Mouse (Mus musculus) CH12.LX (cell line): ENCODE measurements around the gene Zfp358. TPM values are rescaled to one million over a fixed set of nuclear protein-coding genes. Genes with fewer than 3 reads are reported as not detected.

Source experiments
- DNase-seq: peaks from one replicate; pipeline ENCODE4 v3.0.0-alpha.2; 2013; ENCODE audit errors: extremely low read depth
- H3K27ac ChIP-seq: 2 replicates; pipeline ENCODE4 v1.5.1; 2012; ENCODE audit warnings: low read depth, mild to moderate bottlenecking, control low read depth, moderate library complexity; ENCODE audit not compliant: insufficient read depth
- H3K27me3 ChIP-seq: replicated peaks from 2 replicates; pipeline ENCODE3; 2012; ENCODE audit warnings: inconsistent platforms
- H3K36me3 ChIP-seq, 2 experiments: replicated peaks in 1 of 2; 2 replicates each; pipeline versions ENCODE3 to v1.6.1; 2012; ENCODE audit warnings: inconsistent platforms in 1 of 2, low read length in 1 of 2, mild to moderate bottlenecking in 1 of 2, mixed read lengths in 1 of 2, moderate library complexity in 1 of 2; ENCODE audit not compliant: control insufficient read depth in 1 of 2, insufficient read depth in 1 of 2
- H3K4me1 ChIP-seq, 2 experiments: 2 replicates each; pipeline ENCODE4 v1.6.1; 2012; ENCODE audit warnings: inconsistent platforms in 1 of 2, moderate library complexity in 1 of 2; ENCODE audit not compliant: insufficient read depth in 2 of 2, control insufficient read depth in 1 of 2
- H3K4me2 ChIP-seq: 2 replicates; pipeline ENCODE4 v1.6.1; 2012; ENCODE audit warnings: low read depth, mild to moderate bottlenecking, control low read depth; ENCODE audit not compliant: poor library complexity, insufficient read depth, severe bottlenecking
- H3K4me3 ChIP-seq, 3 experiments: fragments of 150-350 bp in 1 of 3; sonication (generic) in 1 of 3; replicated peaks in 1 of 3; 2 replicates each; pipeline versions ENCODE3 to v1.5.1; 2011 to 2012; ENCODE audit warnings: low read depth in 2 of 3, low read length in 2 of 3, mild to moderate bottlenecking in 2 of 3, moderate library complexity in 2 of 3, control low read depth in 1 of 3, improper control_type of control experiment in 1 of 3, inconsistent platforms in 1 of 3, mixed read lengths in 1 of 3; ENCODE audit not compliant: poor library complexity in 1 of 3
- H3K79me2 ChIP-seq: replicated peaks from 2 replicates; pipeline ENCODE4 v1.6.1; 2012; ENCODE audit warnings: mild to moderate bottlenecking, moderate library complexity; ENCODE audit not compliant: control insufficient read depth, poor library complexity, insufficient read depth, severe bottlenecking; ENCODE audit errors: extremely low read depth
- H3K9ac ChIP-seq: 2 replicates; pipeline ENCODE4 v1.6.1; 2012; ENCODE audit warnings: low read depth, mild to moderate bottlenecking, control low read depth, moderate library complexity; ENCODE audit not compliant: insufficient read depth
- H3K9me3 ChIP-seq: replicated peaks from 2 replicates; pipeline ENCODE3; 2012; ENCODE audit warnings: low read length, inconsistent platforms, mixed read lengths
- BHLHE40 ChIP-seq: IDR thresholded peaks from 2 replicates; pipeline ENCODE4 v1.6.1; 2011; ENCODE audit warnings: mild to moderate bottlenecking, low read depth, low read length, improper control_type of control experiment
- CHD1 ChIP-seq: IDR thresholded peaks from 2 replicates; pipeline ENCODE4 v1.6.1; 2012; ENCODE audit warnings: low read depth, low read length, improper control_type of control experiment, inconsistent platforms
- E2F4 ChIP-seq: IDR thresholded peaks from 2 replicates; pipeline ENCODE4 v1.6.1; 2011; ENCODE audit warnings: low read depth, low read length, improper control_type of control experiment; ENCODE audit not compliant: insufficient replicate concordance
- ELF1 ChIP-seq: IDR thresholded peaks from 2 replicates; pipeline ENCODE4 v1.6.1; 2014; ENCODE audit warnings: low read depth, mild to moderate bottlenecking, inconsistent platforms, low read length, improper control_type of control experiment
- EP300 ChIP-seq: IDR thresholded peaks from 2 replicates; pipeline ENCODE4 v1.6.1; 2011; ENCODE audit warnings: low read length, improper control_type of control experiment
- GABPA ChIP-seq: IDR thresholded peaks from 2 replicates; pipeline ENCODE4 v1.6.1; 2012; ENCODE audit warnings: low read depth, low read length, improper control_type of control experiment, inconsistent platforms; ENCODE audit not compliant: insufficient replicate concordance
- HCFC1 ChIP-seq: IDR thresholded peaks from 2 replicates; pipeline ENCODE4 v1.6.1; 2012; ENCODE audit warnings: low read depth, mild to moderate bottlenecking, inconsistent platforms, low read length, improper control_type of control experiment
- JUND ChIP-seq: conservative IDR thresholded peaks from 2 replicates; pipeline ENCODE4 v1.6.1; 2011; ENCODE audit warnings: low read depth, low read length, improper control_type of control experiment
- KAT2A ChIP-seq: IDR thresholded peaks from 2 replicates; pipeline ENCODE4 v1.6.1; 2012; ENCODE audit warnings: low read length, improper control_type of control experiment, inconsistent platforms; ENCODE audit not compliant: insufficient replicate concordance
- MAX ChIP-seq: IDR thresholded peaks from 2 replicates; pipeline ENCODE4 v1.6.1; 2011; ENCODE audit warnings: low read length, improper control_type of control experiment
- MEF2A ChIP-seq: IDR thresholded peaks from 2 replicates; pipeline ENCODE4 v1.6.1; 2014; ENCODE audit warnings: low read depth, mild to moderate bottlenecking, inconsistent platforms, low read length, improper control_type of control experiment, borderline replicate concordance
- MXI1 ChIP-seq: IDR thresholded peaks from 2 replicates; pipeline ENCODE4 v1.6.1; 2011; ENCODE audit warnings: mild to moderate bottlenecking, low read depth, low read length, improper control_type of control experiment
- NRF1 ChIP-seq: IDR thresholded peaks from 2 replicates; pipeline ENCODE4 v1.6.1; 2014; ENCODE audit warnings: low read depth, mild to moderate bottlenecking, inconsistent platforms, low read length, improper control_type of control experiment, moderate library complexity
- POLR2A ChIP-seq: IDR thresholded peaks from 2 replicates; pipeline ENCODE4 v1.6.1; 2011; ENCODE audit warnings: low read depth, mild to moderate bottlenecking, improper control_type of control experiment, low read length
- SIN3A ChIP-seq: IDR thresholded peaks from 2 replicates; pipeline ENCODE4 v1.6.1; 2012; ENCODE audit warnings: low read length, improper control_type of control experiment, inconsistent platforms
- SMC3 ChIP-seq: IDR thresholded peaks from 2 replicates; pipeline ENCODE4 v1.6.1; 2011; ENCODE audit warnings: low read depth, low read length, improper control_type of control experiment
- TCF12 ChIP-seq: IDR thresholded peaks from 2 replicates; pipeline ENCODE4 v1.6.1; 2014; ENCODE audit warnings: low read depth, mild to moderate bottlenecking, inconsistent platforms, low read length, improper control_type of control experiment
- USF2 ChIP-seq: conservative IDR thresholded peaks from 2 replicates; pipeline ENCODE4 v1.6.1; 2011; ENCODE audit warnings: low read depth, low read length, improper control_type of control experiment
- ZC3H11A ChIP-seq: IDR thresholded peaks from 2 replicates; pipeline ENCODE4 v1.6.1; 2012; ENCODE audit warnings: low read depth, mild to moderate bottlenecking, inconsistent platforms, low read length, improper control_type of control experiment
- ZMIZ1 ChIP-seq: IDR thresholded peaks from 2 replicates; pipeline ENCODE4 v1.6.1; 2012; ENCODE audit warnings: low read depth, mild to moderate bottlenecking, inconsistent platforms, low read length, improper control_type of control experiment
- dilution Hi-C: fragments of 300-500 bp; cut with MboI; formaldehyde crosslinking; loops from 2 replicates; pipeline ENCODE4 v1.14.3; 2020; ENCODE audit warnings: low sequenced_read_pairs; ENCODE audit not compliant: extremely low pct_unique_long_range_greater_than_20kb, extremely low pct_ligation_motif_present
- in situ Hi-C: fragments of 300-500 bp; cut with MboI; formaldehyde crosslinking; loops from 3 replicates; pipeline ENCODE4 v1.14.3; 2019; ENCODE audit warnings: low sequenced_read_pairs, low pct_ligation_motif_present, low pct_unique_long_range_greater_than_20kb, mixed read lengths
- polyA plus RNA-seq: library from polyadenylated mRNA; unstranded; fragments of >175 nt; gene quantifications from 2 replicates; pipeline ENCODE4 v1.2.1, GENCODE M21; 2012; ENCODE audit warnings: low read depth; ENCODE audit not compliant: insufficient read length
- total RNA-seq, 2 experiments: library from RNA; depleted of rRNA; stranded (reverse); fragments of 300-350 nt in 1 of 2; fragments of >200 nt in 1 of 2; gene quantifications; 2 replicates each; pipeline ENCODE4 v1.2.3; 2012 to 2014

The Zfp358 gene
- total and polyA plus RNA-seq, 3 experiments = 0.17 to 0.64 (median 0.54) TPM

GRCm38 (mm10) chr8:3481605-3482004 lies 11.3 kb upstream of the Zfp358 start:
- dilution Hi-C loops = no loop called here
- peaks cover 0 to 5% of the 10 kb centered on the region in 2 experiments; a peak in 1 of 4 replicates for H3K4me1 ChIP-seq
- TF ChIP-seq KAT2A (no peak), SIN3A (peak; percentile 74; the same call in 1 of the 2 replicates), HCFC1 (no peak), SMC3 (no peak), NRF1 (peak; percentile 43; the same call in 1 of the 2 replicates), CHD1 (no peak), MAX (peak; percentile 66), POLR2A (no peak), GABPA (no peak), MXI1 (no peak), BHLHE40 (peak; percentile 67), E2F4 (no peak)
- no peaks in the 10 kb centered on the region for H3K36me3 ChIP-seq
- no peak overlapping the region for H3K27ac ChIP-seq
- H3K4me2 ChIP-seq = peak overlapping the region; percentile 7; the same call in 1 of the 2 replicates
- in situ Hi-C loops = no loop called here
- H3K9ac ChIP-seq = no peak overlapping the region
- H3K9me3 ChIP-seq = no peaks in the 10 kb centered on the region
- H3K4me3 ChIP-seq = no peak overlapping the region
- H3K79me2 ChIP-seq = no peaks in the 10 kb centered on the region
- no peaks in the 10 kb centered on the region for H3K27me3 ChIP-seq
- DNase-seq = peak; percentile 25

- Histone ChIP-seq H3K36me3 (no peaks in the 10 kb centered on the region), H3K27me3 (no peaks in the 10 kb centered on the region), H3K4me1 (peaks cover 0 to 5% of the 10 kb centered on the region in 2 experiments; a peak in 1 of 4 replicates), H3K27ac (no peak overlapping the region), H3K4me3 (no peak overlapping the region), H3K9me3 (no peaks in the 10 kb centered on the region), H3K4me2 (no peak overlapping the region), H3K9ac (no peak overlapping the region), H3K79me2 (no peaks in the 10 kb centered on the region)
- no peak for TF ChIP-seq TCF12
- TF ChIP-seq EP300 = no peak
- no peak for TF ChIP-seq ELF1
- no peak for TF ChIP-seq MEF2A
- TF ChIP-seq USF2 = no peak
- no peak for TF ChIP-seq JUND
- no peak for TF ChIP-seq ZMIZ1
- TF ChIP-seq ZC3H11A = no peak
- dilution Hi-C loops (no loop called here), in situ Hi-C loops (no loop called here)
- DNase-seq = no peak
Measured at GRCm38 (mm10) chr8:3482240-3482740, 10.6 kb upstream of the Zfp358 start.
